Comparison of ENCODE assay signal across 26 mouse cellular contexts in the genomic region with DNA sequence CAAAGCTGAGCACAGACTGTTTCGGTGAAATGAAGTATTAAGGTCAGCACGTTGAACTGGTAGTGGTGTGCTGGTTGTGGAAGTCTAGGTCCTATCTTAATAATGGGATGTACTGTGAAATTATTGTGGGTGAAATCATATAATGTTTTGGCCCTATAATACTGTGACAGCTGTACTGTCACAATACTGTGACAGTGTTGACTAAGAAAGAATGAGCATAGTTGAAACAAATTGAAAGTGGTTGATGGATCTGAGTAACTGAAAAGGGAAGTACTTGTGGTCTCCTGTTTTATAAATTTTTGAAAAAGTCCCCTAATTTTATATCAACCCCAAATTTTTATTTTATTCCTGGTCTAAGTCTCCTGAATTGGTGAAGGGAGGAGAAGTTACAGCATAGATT. TPM values are rescaled to one million over a fixed set of nuclear protein-coding genes. Genes with fewer than 3 reads are reported as not detected.
"Had no signal": no experiment of that assay in that cellular context is flagged by ENCODE, and none has a peak within 500 bp of the region (broad histone marks: within the 10 kb centered on the region; RNA-seq: fewer than 3 reads in every experiment).

No protein-coding gene starts in this region.

- H3K27ac ChIP-seq: gastrocnemius, adult 2 months; heart, embryonic 10.5 days; hindbrain, embryonic 10.5 days; hindbrain, embryonic 12.5 days; hindbrain, embryonic 14.5 days; intestine, embryonic 15.5 days; layer of hippocampus, adult 2 months; limb, embryonic 13.5 days; limb, embryonic 15.5 days had no signal

- H3K4me3 ChIP-seq: gastrocnemius, adult 2 months; heart, embryonic 10.5 days; heart, embryonic 12.5 days; hindbrain, embryonic 10.5 days; hindbrain, embryonic 12.5 days; intestine, embryonic 15.5 days; layer of hippocampus, adult 2 months; limb, embryonic 13.5 days; limb, embryonic 15.5 days had no signal

- H3K27me3 ChIP-seq: heart, embryonic 12.5 days; hindbrain, embryonic 12.5 days; intestine, embryonic 15.5 days; limb, embryonic 13.5 days; limb, embryonic 15.5 days had no signal

- H3K36me3 ChIP-seq: heart, embryonic 10.5 days; heart, embryonic 12.5 days; hindbrain, embryonic 10.5 days; hindbrain, embryonic 12.5 days; intestine, embryonic 15.5 days; limb, embryonic 13.5 days; limb, embryonic 15.5 days had no signal

- ATAC-seq: hindbrain, embryonic 16.5 days; inflammation-experienced regulatory T-cells, adult 6 months; intestine, embryonic 15.5 days; intestine, postnatal 0 days had no signal

- H3K4me1 ChIP-seq: heart, embryonic 10.5 days; heart, embryonic 12.5 days; hindbrain, embryonic 10.5 days; hindbrain, embryonic 12.5 days; intestine, embryonic 15.5 days; limb, embryonic 13.5 days; limb, embryonic 15.5 days had no signal

- H3K4me2 ChIP-seq: heart, embryonic 12.5 days; hindbrain, embryonic 12.5 days; hindbrain, embryonic 14.5 days; intestine, embryonic 15.5 days; limb, embryonic 13.5 days; limb, embryonic 15.5 days; liver, embryonic 11.5 days had no signal

- H3K9ac ChIP-seq: heart, embryonic 12.5 days; hindbrain, embryonic 12.5 days; hindbrain, embryonic 14.5 days; intestine, embryonic 15.5 days; limb, embryonic 13.5 days; limb, embryonic 15.5 days had no signal

- DNase-seq: gastrocnemius, adult 2 months; gastrocnemius, postnatal 14 days; gastrocnemius, postnatal 36 days; heart, adult 18-20 months; heart, postnatal 10 days; heart, postnatal 4 days; kidney, adult 18-20 months; kidney, adult 8-10 months; kidney, postnatal 10 days; kidney, postnatal 25 days; kidney, postnatal 4 days; layer of hippocampus, postnatal 36 days; left cerebral cortex, postnatal 4 days had no signal

- H3K9me3 ChIP-seq: heart, embryonic 10.5 days; heart, embryonic 12.5 days; hindbrain, embryonic 10.5 days; hindbrain, embryonic 12.5 days; intestine, embryonic 15.5 days; limb, embryonic 13.5 days; limb, embryonic 15.5 days had no signal

RNA-seq across cellular contexts. Expression of gene Nlrp1a, which starts 37.4 kb away (rescaled TPM):
- polyA plus RNA-seq: heart, embryonic 12.5 days; hindbrain, embryonic 12.5 days; hindbrain, embryonic 16.5 days had no signal
